Mouse (Mus musculus): ENCODE measurements around the gene Btbd35f26. TPM values are rescaled to one million over a fixed set of nuclear protein-coding genes. Genes with fewer than 3 reads are reported as not detected.
"Not testable (repeated sequence)": the region's sequence is repeated elsewhere in the genome, so short reads cannot be mapped to it uniquely, and the experiment has no call there.

Gene Btbd35f26
- not detected for total RNA-seq (2021)
- long read RNA-seq, experiment 1, result 0 reads
- long read RNA-seq, experiment 2, result 0 reads

GRCm38 (mm10) chrX:31336154-31336553, at the start of gene Btbd35f26:
Gene Btbd35f26, plus strand, starts transcription at chrX:31336454.
- DNase-seq (ENCODE audit: low spot score in 2 of 2), result not testable (repeated sequence)

DNA sequence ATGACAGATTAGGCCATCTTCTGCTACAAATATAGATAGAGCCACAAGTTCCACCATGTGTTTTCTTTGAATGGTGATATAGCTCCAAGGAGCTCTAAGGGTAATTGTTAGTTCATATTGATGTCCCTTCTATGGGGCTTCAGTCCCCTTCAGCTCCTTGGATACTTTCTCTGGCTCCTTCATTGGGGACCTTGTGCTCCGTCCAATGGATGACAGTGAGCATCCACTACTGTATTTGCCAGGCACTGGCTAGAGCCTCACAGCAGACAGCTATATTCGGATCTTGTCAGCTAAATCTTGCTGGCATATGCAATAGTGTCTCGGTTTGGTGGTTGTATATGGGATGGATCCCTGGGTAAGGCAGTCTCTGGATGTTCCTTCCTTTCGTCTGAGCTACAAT, 5.7 kb downstream of the Btbd35f26 start:
- DNase-seq (ENCODE audit: low spot score in 2 of 2), result not testable (repeated sequence)

- not testable (repeated sequence) for DNase-seq (ENCODE audit: low spot score in 2 of 2)
Observed at GRCm38 (mm10) chrX:31383818-31384217, 47.6 kb downstream of the Btbd35f26 start, which contains the start of gene Btbd35f19. Gene Btbd35f19, minus strand, starts transcription at chrX:31383918.

Other genes with a start within 250 kb of the Btbd35f26 start
- gene Btbd35f29, start 218.8 kb upstream of the Btbd35f26 start, total RNA-seq (2021), result not detected
- gene Spin2f, start 82.6 kb upstream of the Btbd35f26 start, total RNA-seq (2021), result not detected
- gene Btbd35f19, start 47.5 kb downstream of the Btbd35f26 start, total RNA-seq (2021), result not detected
- gene Gm21883, start 237.8 kb downstream of the Btbd35f26 start, total RNA-seq (2021), result not detected